Mouse (Mus musculus) testis, adult 2 months (tissue): ENCODE results near the gene Zmat5.

Source experiments
- CTCF ChIP-seq: fragments of 200-500 bp; IDR thresholded peaks from 2 replicates; pipeline ENCODE4 v1.5.1; 2012; ENCODE audit warnings: low read depth, mild to moderate bottlenecking, inconsistent platforms, low read length, moderate library complexity; ENCODE audit not compliant: control insufficient read depth, insufficient read depth, insufficient replicate concordance
- POLR2A ChIP-seq: fragments of 200-500 bp; IDR thresholded peaks from 2 replicates; pipeline ENCODE4 v1.6.1; 2012; ENCODE audit warnings: low read depth, mild to moderate bottlenecking, inconsistent platforms, low read length, moderate library complexity; ENCODE audit not compliant: control insufficient read depth

DNA sequence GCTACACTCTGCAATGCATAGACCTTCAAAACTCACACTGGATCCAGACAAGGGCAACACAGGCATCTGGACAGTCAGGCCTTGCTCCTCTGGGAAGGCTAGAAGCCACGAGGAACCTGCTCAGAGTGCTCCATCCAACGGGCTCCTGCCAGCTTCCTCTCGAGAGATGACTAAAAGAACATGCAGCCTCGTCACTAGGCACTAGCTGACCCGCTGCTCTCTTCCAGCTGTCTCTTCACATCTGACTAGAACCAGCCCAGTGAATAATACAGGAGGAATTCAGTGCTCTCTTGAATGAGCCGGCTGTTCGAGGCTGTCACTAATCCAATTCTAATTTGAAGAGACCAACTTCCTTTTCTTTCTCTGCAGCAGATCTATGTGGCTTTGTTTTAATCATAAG lies 67.3 kb downstream of the Zmat5 start:
- TF ChIP-seq POLR2A (no peak), CTCF (no peak)
